Mouse (Mus musculus): ENCODE measurements at regions not wholly inside any gene's neighbourhood (a gene's known extent, or its start where the extent isn't known, plus 50 kb on each side); places are given as distances from the start of the nearest gene placed in this dataset.

- Histone ChIP-seq H3K36me3 (replicated peaks in 1 of 2; ENCODE audit: control insufficient read depth in 1 of 2, insufficient read depth in 1 of 2, low read length in 1 of 2) (no peaks in the 10 kb centered on the region), H3K4me3 (replicated peaks in 1 of 3; ENCODE audit: low read depth in 2 of 3, low read length in 2 of 3, poor library complexity in 1 of 3) (no peak overlapping the region), H3K9ac (ENCODE audit: insufficient read depth, low read depth) (no peak overlapping the region), H3K27ac (ENCODE audit: insufficient read depth, low read depth) (no peak overlapping the region), H3K9me3 (replicated peaks; ENCODE audit: low read length) (no peaks in the 10 kb centered on the region), H3K79me2 (replicated peaks; ENCODE audit: control insufficient read depth, extremely low read depth, insufficient read depth, poor library complexity, severe bottlenecking) (no peaks in the 10 kb centered on the region; the same call in 1 of the 2 replicates), H3K4me1 (ENCODE audit: control insufficient read depth in 1 of 2, insufficient read depth in 2 of 2) (peaks cover 0 to 24% of the 10 kb centered on the region in 2 experiments; a peak in 2 of 4 replicates), H3K27me3 (replicated peaks) (no peaks in the 10 kb centered on the region), H3K4me2 (ENCODE audit: insufficient read depth, low read depth, poor library complexity, severe bottlenecking) (no peak overlapping the region)
- in situ Hi-C loops (cut with MboI; ENCODE audit: low pct_ligation_motif_present, low pct_unique_long_range_greater_than_20kb, low sequenced_read_pairs) = loop anchor here (5.0 kb wide), 1 partner anchor 87 kb away; no protein-coding TSS in a partner anchor
- DNase-seq (ENCODE audit: extremely low read depth) = no peak
- no peak for TF ChIP-seq RCOR1 (conservative IDR thresholded peaks at IDR 0.05; ENCODE audit: low read depth, low read length)
- no peak for TF ChIP-seq UBTF (IDR thresholded peaks at IDR 0.05; ENCODE audit: low read depth, low read length)
- no peak for TF ChIP-seq ZMIZ1 (IDR thresholded peaks at IDR 0.05; ENCODE audit: low read depth, low read length)
- no peak for TF ChIP-seq USF1 (IDR thresholded peaks at IDR 0.05; ENCODE audit: low read depth, low read length)
- TF ChIP-seq BHLHE40 (IDR thresholded peaks at IDR 0.05; ENCODE audit: low read depth, low read length) = no peak
- no peak for TF ChIP-seq EP300 (IDR thresholded peaks at IDR 0.05; ENCODE audit: low read length)
- TF ChIP-seq PAX5 (IDR thresholded peaks at IDR 0.05; ENCODE audit: low read length) = no peak
- TF ChIP-seq IRF4 (IDR thresholded peaks at IDR 0.05; ENCODE audit: low read depth, low read length) = no peak
- TF ChIP-seq JUND (conservative IDR thresholded peaks at IDR 0.05; ENCODE audit: low read depth, low read length) = no peak
- no peak for TF ChIP-seq ETS1 (conservative IDR thresholded peaks at IDR 0.05; ENCODE audit: low read depth, low read length)
- no peak for TF ChIP-seq JUN (IDR thresholded peaks at IDR 0.05; ENCODE audit: insufficient read depth, low read depth, low read length)
- dilution Hi-C loops (cut with MboI; ENCODE audit: extremely low pct_ligation_motif_present, extremely low pct_unique_long_range_greater_than_20kb, low sequenced_read_pairs) = no loop called here
Observed at GRCm38 (mm10) chr7:73624093-73624600, 82.5 kb upstream of the Chd2 start.

- Histone ChIP-seq H3K27me3 (replicated peaks) (no peaks in the 10 kb centered on the region), H3K4me1 (ENCODE audit: control insufficient read depth in 1 of 2, insufficient read depth in 2 of 2) (peaks cover 0 to 18% of the 10 kb centered on the region in 2 experiments; a peak in 2 of 4 replicates), H3K4me3 (replicated peaks in 1 of 3; ENCODE audit: low read depth in 2 of 3, low read length in 2 of 3, poor library complexity in 1 of 3) (no peak overlapping the region), H3K9me3 (replicated peaks; ENCODE audit: low read length) (no peaks in the 10 kb centered on the region), H3K36me3 (replicated peaks in 1 of 2; ENCODE audit: control insufficient read depth in 1 of 2, insufficient read depth in 1 of 2, low read length in 1 of 2) (no peaks in the 10 kb centered on the region), H3K4me2 (ENCODE audit: insufficient read depth, low read depth, poor library complexity, severe bottlenecking) (no peak overlapping the region), H3K79me2 (replicated peaks; ENCODE audit: control insufficient read depth, extremely low read depth, insufficient read depth, poor library complexity, severe bottlenecking) (peaks cover 3% of the 10 kb centered on the region; the same call in 1 of the 2 replicates), H3K27ac (ENCODE audit: insufficient read depth, low read depth) (no peak overlapping the region), H3K9ac (ENCODE audit: insufficient read depth, low read depth) (no peak overlapping the region)
- dilution Hi-C loops (cut with MboI; ENCODE audit: extremely low pct_ligation_motif_present, extremely low pct_unique_long_range_greater_than_20kb, low sequenced_read_pairs) = no loop called here
- no peak for DNase-seq (ENCODE audit: extremely low read depth)
- TF ChIP-seq E2F4 (IDR thresholded peaks at IDR 0.05; ENCODE audit: insufficient replicate concordance, low read depth, low read length) = no peak
- TF ChIP-seq SIN3A (IDR thresholded peaks at IDR 0.05; ENCODE audit: low read length) = no peak
- TF ChIP-seq ZMIZ1 (IDR thresholded peaks at IDR 0.05; ENCODE audit: low read depth, low read length) = no peak
- no peak for TF ChIP-seq MXI1 (IDR thresholded peaks at IDR 0.05; ENCODE audit: low read depth, low read length)
- TF ChIP-seq IRF4 (IDR thresholded peaks at IDR 0.05; ENCODE audit: low read depth, low read length) = no peak
- in situ Hi-C loops (cut with MboI; ENCODE audit: low pct_ligation_motif_present, low pct_unique_long_range_greater_than_20kb, low sequenced_read_pairs) = loop anchor here (5.0 kb wide), 1 partner anchor 85 kb away; no protein-coding TSS in a partner anchor
Observed at GRCm38 (mm10) chr7:73622468-73622867, 80.8 kb upstream of the Chd2 start.

Measured in CH12.LX (cell line).